Mouse (Mus musculus): ENCODE measurements around the gene Bmi1.

Gene Bmi1

GRCm38 (mm10) chr2:18676936-18677491, at the start of gene Bmi1:
Gene Bmi1 (plus strand): TSS chr2:18677018.
- peak; percentile 63 for DNase-seq (ENCODE audit: low spot score)

GRCm38 (mm10) chr2:18630547-18630946, 46.3 kb upstream of the Bmi1 start:
- no peak for DNase-seq (ENCODE audit: low spot score)

GRCm38 (mm10) chr2:18635052-18635451, 41.8 kb upstream of the Bmi1 start:
- peak; percentile 43 for DNase-seq (ENCODE audit: low spot score)

- no peak for DNase-seq (ENCODE audit: low spot score)
Measured at GRCm38 (mm10) chr2:18648563-18648962, 28.3 kb upstream of the Bmi1 start.

GRCm38 (mm10) chr2:18654821-18655220, 22.0 kb upstream of the Bmi1 start:
- no peak for DNase-seq (ENCODE audit: low spot score)

GRCm38 (mm10) chr2:18664003-18664402, 12.8 kb upstream of the Bmi1 start:
- DNase-seq (ENCODE audit: low spot score): no peak

GRCm38 (mm10) chr2:18671041-18671440, 5.8 kb upstream of the Bmi1 start:
- DNase-seq (ENCODE audit: low spot score): no peak

GRCm38 (mm10) chr2:18672133-18672765, 4.6 kb upstream of the Bmi1 start, which contains the start of gene Commd3:
Gene Commd3 (plus strand): TSS chr2:18672384.
- DNase-seq (ENCODE audit: low spot score): peak; percentile 95

GRCm38 (mm10) chr2:18672766-18673164, 4.1 kb upstream of the Bmi1 start:
- no peak for DNase-seq (ENCODE audit: low spot score)

GRCm38 (mm10) chr2:18673766-18674165, 3.1 kb upstream of the Bmi1 start:
- no peak for DNase-seq (ENCODE audit: low spot score)

- DNase-seq (ENCODE audit: low spot score): no peak
Measured at GRCm38 (mm10) chr2:18674193-18674902, 2.5 kb upstream of the Bmi1 start.

GRCm38 (mm10) chr2:18675681-18676456, 949 bp upstream of the Bmi1 start:
- no peak for DNase-seq (ENCODE audit: low spot score)

- peak; percentile 71 for DNase-seq (ENCODE audit: low spot score)
Measured at GRCm38 (mm10) chr2:18676457-18676935, 322 bp upstream of the Bmi1 start.

GRCm38 (mm10) chr2:18677631-18678471, 1.0 kb downstream of the Bmi1 start:
- peak; percentile 51 for DNase-seq (ENCODE audit: low spot score)

GRCm38 (mm10) chr2:18679701-18680100, 2.9 kb downstream of the Bmi1 start:
- no peak for DNase-seq (ENCODE audit: low spot score)

GRCm38 (mm10) chr2:18680501-18680900, 3.7 kb downstream of the Bmi1 start:
- no peak for DNase-seq (ENCODE audit: low spot score)

- peak; percentile 40 for DNase-seq (ENCODE audit: low spot score)
Measured at GRCm38 (mm10) chr2:18680961-18681360, 4.1 kb downstream of the Bmi1 start.

GRCm38 (mm10) chr2:18684062-18684461, 7.2 kb downstream of the Bmi1 start:
- no peak for DNase-seq (ENCODE audit: low spot score)

- no peak for DNase-seq (ENCODE audit: low spot score)
Measured at GRCm38 (mm10) chr2:18686386-18686785, 9.6 kb downstream of the Bmi1 start.

GRCm38 (mm10) chr2:18686826-18687519, 10.2 kb downstream of the Bmi1 start:
- no peak for DNase-seq (ENCODE audit: low spot score)

- no peak for DNase-seq (ENCODE audit: low spot score)
Measured at GRCm38 (mm10) chr2:18687671-18688170, 10.9 kb downstream of the Bmi1 start.
